In genomic region chr13:23942861-23943260, GRCm38 (mm10) we compare ENCODE assay signal across 17 mouse cellular contexts. TPM values are rescaled to one million over a fixed set of nuclear protein-coding genes. Genes with fewer than 3 reads are reported as not detected.
DNase-seq lines count a peak whose midpoint lies in the region; ATAC-seq and TF ChIP-seq lines count a peak whose summit lies in the region.
"Had no signal": no experiment of that assay in that cellular context is flagged by ENCODE, and none has a peak within 500 bp of the region (broad histone marks: within the 10 kb centered on the region; RNA-seq: fewer than 3 reads in every experiment).

No protein-coding gene starts in this region.

- TF ChIP-seq CTCF in hindbrain, postnatal 0 days (IDR thresholded peaks at IDR 0.05; ENCODE audit: low read depth) = peak; percentile 51

- no peaks in the 10 kb centered on the region for H3K36me3 ChIP-seq in hindbrain, postnatal 0 days (ENCODE audit: insufficient read depth, low read length)
- no peaks in the 10 kb centered on the region for H3K36me3 ChIP-seq in hindbrain, embryonic 10.5 days
- H3K36me3 ChIP-seq: hindbrain, embryonic 15.5 days; limb, embryonic 10.5 days; midbrain, embryonic 13.5 days had no signal

- WGBS in hindbrain, postnatal 0 days = 58% methylated on average over 2 of the region's 2 CpGs
- 48% methylated on average over 2 of the region's 2 CpGs for WGBS in hindbrain, embryonic 10.5 days

- no peak for ATAC-seq in hindbrain, postnatal 0 days
- no peak for ATAC-seq in granulocyte monocyte progenitor cell, adult 5-6 weeks (replicated peaks; ENCODE audit: poor library complexity, severe bottlenecking)
- ATAC-seq: midbrain, embryonic 13.5 days had no signal

- no peaks in the 10 kb centered on the region for H3K4me1 ChIP-seq in hindbrain, postnatal 0 days (ENCODE audit: insufficient read depth, low read length)
- 0 out of 2 replicates have a peak, but pooled peaks cover 4% of the 10 kb centered on the region for H3K4me1 ChIP-seq in hindbrain, embryonic 10.5 days (replicated peaks)
- H3K4me1 ChIP-seq: hindbrain, embryonic 15.5 days had no signal

- H3K9ac ChIP-seq in hindbrain, postnatal 0 days (replicated peaks; ENCODE audit: low read length) = no peak overlapping the region
- H3K9ac ChIP-seq: hindbrain, embryonic 15.5 days; midbrain, embryonic 13.5 days had no signal

- no peaks in the 10 kb centered on the region for H3K9me3 ChIP-seq in hindbrain, postnatal 0 days (ENCODE audit: low read length)
- no peaks in the 10 kb centered on the region for H3K9me3 ChIP-seq in hindbrain, embryonic 10.5 days
- H3K9me3 ChIP-seq: hindbrain, embryonic 15.5 days; limb, embryonic 10.5 days; midbrain, embryonic 13.5 days had no signal

- no peak overlapping the region for H3K4me3 ChIP-seq in hindbrain, postnatal 0 days (ENCODE audit: low read length)
- no peak overlapping the region for H3K4me3 ChIP-seq in hindbrain, embryonic 10.5 days
- H3K4me3 ChIP-seq: hindbrain, embryonic 15.5 days; limb, embryonic 10.5 days; midbrain, embryonic 13.5 days had no signal

- no peak overlapping the region for H3K4me2 ChIP-seq in hindbrain, postnatal 0 days (ENCODE audit: low read depth, low read length)
- H3K4me2 ChIP-seq: hindbrain, embryonic 15.5 days; midbrain, embryonic 13.5 days had no signal

- peak; percentile 44 for DNase-seq in hindbrain, postnatal 0 days (ENCODE audit: low spot score)
- DNase-seq in hindbrain, embryonic 10.5 days (ENCODE audit: low spot score) = no peak
- DNase-seq in lung, postnatal 36 days = peak; percentile 11
- no peak for DNase-seq in lung, postnatal 14 days
- DNase-seq in ES-CJ7 (ENCODE audit: low read depth, low spot score) = peak; percentile 63
- DNase-seq in induced T-regulatory cell, adult 2 months (ENCODE audit: low read depth) = peak; percentile 41
- no peak for DNase-seq in adrenal gland, postnatal 4 days (ENCODE audit: low spot score in 2 of 2)
- DNase-seq: kidney, postnatal 25 days; layer of hippocampus, postnatal 36 days; lung, postnatal 10 days had no signal

- no peak overlapping the region for H3K27ac ChIP-seq in hindbrain, postnatal 0 days
- no peak overlapping the region for H3K27ac ChIP-seq in hindbrain, embryonic 10.5 days
- H3K27ac ChIP-seq: hindbrain, embryonic 15.5 days; limb, embryonic 10.5 days; midbrain, embryonic 13.5 days had no signal

- no peaks in the 10 kb centered on the region for H3K27me3 ChIP-seq in hindbrain, postnatal 0 days (ENCODE audit: insufficient read depth, low read length)
- no peaks in the 10 kb centered on the region for H3K27me3 ChIP-seq in hindbrain, embryonic 10.5 days (ENCODE audit: insufficient read depth, poor library complexity, severe bottlenecking)
- H3K27me3 ChIP-seq: hindbrain, embryonic 15.5 days; midbrain, embryonic 13.5 days had no signal

RNA-seq across cellular contexts. Expression of gene Hist1h2aa, which starts 8.6 kb away (rescaled TPM):
- not detected in 2 replicates for total RNA-seq in hindbrain, postnatal 0 days (2014; rRNA removed)
- not detected in 2 replicates for polyA plus RNA-seq in hindbrain, postnatal 0 days (2015; fragmentation: Nextera tagmentation; extraction: Ambion mirVana)
- polyA plus RNA-seq in hindbrain, embryonic 10.5 days (2016; fragmentation: Nextera tagmentation; extraction: Ambion mirVana) = not detected in 2 replicates
- not detected for total RNA-seq in adrenal gland, postnatal 4 days (2021)
- total RNA-seq in granulocyte monocyte progenitor cell, adult 5-6 weeks (2014; fragmentation: Nextera tagmentation) = not detected in 2 replicates
- total RNA-seq in granulocyte monocyte progenitor cell, adult 5-6 weeks (2017) = not detected in 2 replicates
- total RNA-seq: gastrocnemius, postnatal 4 days; layer of hippocampus, postnatal 36 days had no signal
- polyA plus RNA-seq: heart, postnatal 0 days; hindbrain, embryonic 15.5 days; limb, embryonic 10.5 days; midbrain, embryonic 13.5 days; neural tube, embryonic 14.5 days had no signal

RNA-seq across cellular contexts. Expression of gene Hist1h2ba, which starts 8.9 kb away (rescaled TPM):
- total RNA-seq in hindbrain, postnatal 0 days (2014; rRNA removed) = not detected in 2 replicates
- polyA plus RNA-seq in hindbrain, postnatal 0 days (2015; fragmentation: Nextera tagmentation; extraction: Ambion mirVana) = not detected in 2 replicates
- polyA plus RNA-seq in hindbrain, embryonic 10.5 days (2016; fragmentation: Nextera tagmentation; extraction: Ambion mirVana) = not detected in 2 replicates
- total RNA-seq in adrenal gland, postnatal 4 days (2021) = not detected
- not detected in 2 replicates for total RNA-seq in granulocyte monocyte progenitor cell, adult 5-6 weeks (2014; fragmentation: Nextera tagmentation)
- not detected in 2 replicates for total RNA-seq in granulocyte monocyte progenitor cell, adult 5-6 weeks (2017)
- total RNA-seq: gastrocnemius, postnatal 4 days; layer of hippocampus, postnatal 36 days had no signal
- polyA plus RNA-seq: heart, postnatal 0 days; hindbrain, embryonic 15.5 days; limb, embryonic 10.5 days; midbrain, embryonic 13.5 days; neural tube, embryonic 14.5 days had no signal

RNA-seq across cellular contexts. Expression of gene Slc17a4, which starts 28.1 kb away (rescaled TPM):
- not detected in 2 replicates for total RNA-seq in hindbrain, postnatal 0 days (2014; rRNA removed)
- not detected in 2 replicates for polyA plus RNA-seq in hindbrain, postnatal 0 days (2015; fragmentation: Nextera tagmentation; extraction: Ambion mirVana)
- not detected in 2 replicates for polyA plus RNA-seq in hindbrain, embryonic 10.5 days (2016; fragmentation: Nextera tagmentation; extraction: Ambion mirVana)
- total RNA-seq in adrenal gland, postnatal 4 days (2021) = 1 to 10 TPM; 1.4 to 1.8 TPM
- not detected in 2 replicates for total RNA-seq in granulocyte monocyte progenitor cell, adult 5-6 weeks (2014; fragmentation: Nextera tagmentation)
- total RNA-seq in granulocyte monocyte progenitor cell, adult 5-6 weeks (2017) = not detected in 2 replicates
- total RNA-seq: gastrocnemius, postnatal 4 days; layer of hippocampus, postnatal 36 days had no signal
- polyA plus RNA-seq: heart, postnatal 0 days; hindbrain, embryonic 15.5 days; limb, embryonic 10.5 days; midbrain, embryonic 13.5 days had no signal

RNA-seq across cellular contexts. Expression of gene Scgn, which starts 48.2 kb away (rescaled TPM):
- total RNA-seq in hindbrain, postnatal 0 days (2014; rRNA removed) = 0.42 TPM in 1 of 2 replicates, not detected in the other
- polyA plus RNA-seq in hindbrain, postnatal 0 days (2015; fragmentation: Nextera tagmentation; extraction: Ambion mirVana) = 1.1 and 1.2 TPM in 2 replicates
- polyA plus RNA-seq in hindbrain, embryonic 10.5 days (2016; fragmentation: Nextera tagmentation; extraction: Ambion mirVana) = not detected in 2 replicates
- total RNA-seq in adrenal gland, postnatal 4 days (2021) = 1 to 10 TPM; 1.2 to 3.0 TPM
- not detected in 2 replicates for total RNA-seq in granulocyte monocyte progenitor cell, adult 5-6 weeks (2014; fragmentation: Nextera tagmentation)
- not detected in 2 replicates for total RNA-seq in granulocyte monocyte progenitor cell, adult 5-6 weeks (2017)
- total RNA-seq: gastrocnemius, postnatal 4 days had no signal
- polyA plus RNA-seq: heart, postnatal 0 days; limb, embryonic 10.5 days had no signal

Comparison
In these comparisons a context has a peak if more than half of its experiments do, and no peak if none do; other contexts are left out.
1. DNase-seq: peak in hindbrain, postnatal 0 days (single experiment), lung, postnatal 36 days (single experiment), ES-CJ7 (single experiment) and induced T-regulatory cell, adult 2 months (single experiment); none in hindbrain, embryonic 10.5 days (single experiment), lung, postnatal 14 days (single experiment) and adrenal gland, postnatal 4 days (0 of 2).